Mouse (Mus musculus) myocyte (in vitro differentiated cells): ENCODE data around the gene Mrps34.

Experiments
- E2F4 ChIP-seq: IDR thresholded peaks from one replicate; pipeline ENCODE4 v1.6.1; 2011; ENCODE audit warnings: mild to moderate bottlenecking, control low read depth, moderate library complexity; ENCODE audit not compliant: insufficient read depth
- MYOD1 ChIP-seq, 3 experiments: IDR thresholded peaks; one replicate each; pipeline ENCODE4 v1.6.1; 2011; ENCODE audit warnings: control low read depth in 2 of 3, low read depth in 2 of 3, mild to moderate bottlenecking in 2 of 3, moderate library complexity in 1 of 3; ENCODE audit not compliant: insufficient read length in 2 of 3, control insufficient read depth in 1 of 3
- POLR2A ChIP-seq: IDR thresholded peaks from one replicate; pipeline ENCODE4 v1.6.1; 2011; ENCODE audit warnings: low read depth, mild to moderate bottlenecking, control low read depth, moderate library complexity; ENCODE audit not compliant: insufficient read length

- TF ChIP-seq MYOD1 (IDR thresholded peaks at IDR 0.05; ENCODE audit: control insufficient read depth in 1 of 3, insufficient read length in 2 of 3, low read depth in 2 of 3), result no peak
- peak; percentile 39 for TF ChIP-seq POLR2A
- no peak for TF ChIP-seq E2F4
These were observed 6.1 kb upstream of the Mrps34 start for GRCm38 (mm10) chr17:24888862-24889261.
